Mouse (Mus musculus) stomach, postnatal 0 days (tissue): Measurements from ENCODE around the gene Gm8994. TPM values are rescaled to one million over a fixed set of nuclear protein-coding genes. Genes with fewer than 3 reads are reported as not detected.
A peak's percentile ranks its signal among the peaks of the same experiment; 100 is the strongest.
"Not testable (repeated sequence)": the region's sequence is repeated elsewhere in the genome, so short reads cannot be mapped to it uniquely, and the experiment has no call there.

Source experiments
- ATAC-seq: fragments of 200-750 bp; cut with Nextera tagmentation; 2 replicates; pipeline ENCODE4 v1.8.0; 2017; ENCODE audit not compliant: low FRiP score, low TSS enrichment
- DNase-seq: peaks from one replicate; pipeline ENCODE4 v3.0.0-alpha.2; 2016; ENCODE audit warnings: low spot score
- H3K27ac ChIP-seq: fragments of 300-500 bp; sonication (generic); replicated peaks from 2 replicates; pipeline ENCODE4 v1.5.1; 2014; ENCODE audit warnings: mild to moderate bottlenecking, control low read depth
- H3K27me3 ChIP-seq: fragments of 300-500 bp; sonication (generic); 2 replicates; pipeline ENCODE4 v1.6.1; 2014; ENCODE audit warnings: low read length; ENCODE audit not compliant: control insufficient read depth, insufficient read depth
- H3K36me3 ChIP-seq: fragments of 300-500 bp; sonication (generic); 2 replicates; pipeline ENCODE4 v1.6.1; 2014; ENCODE audit warnings: low read length, mixed read lengths; ENCODE audit not compliant: control insufficient read depth, insufficient read depth
- H3K4me1 ChIP-seq: fragments of 300-500 bp; sonication (generic); replicated peaks from 2 replicates; pipeline ENCODE4 v1.6.1; 2014; ENCODE audit warnings: antibody characterized with exemption; ENCODE audit not compliant: control insufficient read depth, insufficient read depth
- H3K4me2 ChIP-seq: fragments of 300-500 bp; sonication (generic); replicated peaks from 2 replicates; pipeline ENCODE4 v1.6.1; 2014; ENCODE audit warnings: low read depth, mild to moderate bottlenecking, control low read depth, moderate library complexity
- H3K4me3 ChIP-seq: fragments of 300-500 bp; sonication (generic); 2 replicates; pipeline ENCODE4 v1.5.1; 2014; ENCODE audit warnings: low read depth, low read length, control low read depth
- H3K9ac ChIP-seq: fragments of 300-500 bp; sonication (generic); 2 replicates; pipeline ENCODE4 v1.6.1; 2014; ENCODE audit warnings: mild to moderate bottlenecking, low read length, control low read depth, mixed read lengths
- H3K9me3 ChIP-seq: fragments of 300-500 bp; sonication (generic); 2 replicates; pipeline ENCODE4 v1.6.1; 2016; ENCODE audit warnings: low read length; ENCODE audit not compliant: control insufficient read depth
- CTCF ChIP-seq: IDR thresholded peaks from 2 replicates; pipeline ENCODE4 v1.5.1; 2016; ENCODE audit warnings: antibody characterized with exemption, low read depth, mild to moderate bottlenecking, moderate library complexity
- EP300 ChIP-seq: optimal IDR thresholded peaks from 2 replicates; pipeline ENCODE3; 2016; ENCODE audit warnings: antibody characterized with exemption
- whole genome bisulfite sequencing: fragments of 180-500 bp; shearing (Covaris S2); extraction: QIAGEN DNeasy Blood & Tissue Kit; methylation state at CpG from one replicate; pipeline ENCODE4 v1.1.7; 2014; 5-methylcytosine and 5-hydroxymethylcytosine counted together
- polyA plus RNA-seq: library from polyadenylated mRNA; unstranded; fragments of >200 nt; fragmentation: Nextera tagmentation; extraction: Ambion mirVana; gene quantifications from 2 replicates; pipeline ENCODE4 v1.2.1, GENCODE M21; 2015

Gene Gm8994
- polyA plus RNA-seq, 1 experiment from 2014 or later = not detected

DNA sequence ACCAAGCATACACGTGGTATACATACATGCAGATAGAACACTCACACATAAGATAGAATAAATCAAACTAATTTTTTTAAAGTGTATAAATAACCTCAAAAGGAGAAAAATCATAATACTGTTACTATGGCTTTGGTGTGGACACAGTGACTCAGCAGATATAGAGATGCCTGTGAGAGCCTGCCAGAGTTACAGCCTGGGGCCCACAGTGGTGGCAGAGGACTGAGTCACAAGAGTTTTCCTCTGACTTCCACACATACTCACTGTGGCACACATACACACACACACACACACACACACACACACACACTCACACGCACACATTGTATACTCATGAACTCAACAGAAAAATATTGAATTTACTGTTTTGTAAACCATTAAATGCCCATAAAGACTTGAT lies 17.9 kb upstream of the Gm8994 start:
- peak; percentile 28 for DNase-seq
- ATAC-seq = peak; percentile 86
- Histone ChIP-seq H3K9ac (no peak overlapping the region), H3K4me2 (no peak overlapping the region), H3K36me3 (no peaks in the 10 kb centered on the region), H3K9me3 (no peaks in the 10 kb centered on the region), H3K4me1 (no peaks in the 10 kb centered on the region), H3K27ac (no peak overlapping the region), H3K4me3 (no peak overlapping the region), H3K27me3 (no peaks in the 10 kb centered on the region)
- 62% methylated on average over 2 of the region's 2 CpGs for WGBS
- TF ChIP-seq EP300 = no peak
- no peak for TF ChIP-seq CTCF

DNA sequence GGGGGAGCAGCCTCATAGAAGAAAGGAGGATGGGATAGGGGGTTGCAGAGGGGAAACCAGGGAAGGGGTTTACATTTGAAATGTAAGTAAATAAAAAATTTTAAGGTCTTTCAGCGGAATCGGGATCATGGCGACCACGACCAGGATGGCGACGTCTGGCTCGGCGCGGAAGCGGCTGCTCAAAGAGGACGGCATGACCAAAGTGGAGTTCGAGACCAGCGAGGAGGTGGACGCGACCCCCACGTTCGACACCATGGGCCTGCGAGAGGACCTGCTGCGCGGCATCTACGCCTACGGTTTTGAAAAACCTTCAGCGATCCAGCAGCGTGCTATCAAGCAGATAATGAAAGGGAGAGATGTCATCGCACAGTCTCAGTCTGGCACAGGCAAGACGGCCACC lies 1.1 kb downstream of the Gm8994 start:
- H3K27ac ChIP-seq, DNase-seq, ATAC-seq, H3K9ac ChIP-seq, H3K4me1 ChIP-seq, H3K36me3 ChIP-seq, H3K4me3 ChIP-seq, H3K4me2 ChIP-seq, H3K9me3 ChIP-seq, H3K27me3 ChIP-seq: not testable (repeated sequence)
- WGBS = 98% methylated on average over 26 of the region's 26 CpGs

DNA sequence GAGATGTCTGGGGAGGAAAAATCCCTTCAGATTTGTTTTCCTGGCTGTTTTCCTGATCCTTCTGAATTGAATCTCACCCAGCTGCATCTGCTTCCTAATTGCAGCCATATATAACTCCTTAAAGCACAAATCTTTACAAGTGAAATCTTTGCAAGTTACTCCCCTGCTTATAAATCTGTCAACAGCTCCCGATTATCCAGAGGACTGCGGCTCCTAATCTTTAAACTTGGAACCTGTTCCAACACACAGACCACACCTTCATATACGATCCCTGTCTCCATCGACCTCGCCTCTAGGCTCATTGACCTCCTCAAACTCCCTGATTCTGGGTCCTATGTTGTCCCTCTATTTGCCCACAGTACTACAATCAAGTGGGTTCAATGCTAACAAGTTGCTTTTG lies 13.3 kb downstream of the Gm8994 start:
- TF ChIP-seq EP300 (no peak), CTCF (no peak)
- H3K36me3 ChIP-seq = no peaks in the 10 kb centered on the region
- no peak for DNase-seq
- no peaks in the 10 kb centered on the region for H3K9me3 ChIP-seq
- ATAC-seq = no peak
- no peak overlapping the region for H3K4me3 ChIP-seq
- H3K4me2 ChIP-seq = no peak overlapping the region
- H3K9ac ChIP-seq = no peak overlapping the region
- H3K4me1 ChIP-seq = no peaks in the 10 kb centered on the region
- WGBS = 48% methylated on average over 5 of the region's 5 CpGs
- H3K27me3 ChIP-seq = no peaks in the 10 kb centered on the region
- no peak overlapping the region for H3K27ac ChIP-seq

DNA sequence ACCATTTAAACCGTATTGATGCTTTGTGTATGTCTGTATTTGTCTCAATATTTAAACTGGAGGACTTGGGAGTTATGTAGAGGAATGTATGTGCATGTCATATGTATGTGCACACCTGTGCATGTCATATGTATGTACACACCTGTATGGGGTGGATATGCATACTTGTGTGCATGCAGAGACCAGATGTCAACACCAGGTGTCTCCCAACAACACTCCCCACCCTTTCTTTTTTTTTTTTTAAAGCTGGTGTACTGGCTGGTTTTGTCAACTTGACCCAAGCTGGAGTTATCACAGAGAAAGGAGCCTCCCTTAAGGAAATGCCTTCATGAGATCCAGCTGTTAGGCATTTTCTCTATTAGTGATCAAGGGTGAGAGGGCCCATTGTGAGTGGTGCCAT lies 13.8 kb downstream of the Gm8994 start:
- ATAC-seq (no peak), DNase-seq (no peak)
- Histone ChIP-seq H3K27ac (no peak overlapping the region), H3K4me2 (no peak overlapping the region), H3K9ac (no peak overlapping the region), H3K9me3 (no peaks in the 10 kb centered on the region), H3K36me3 (no peaks in the 10 kb centered on the region), H3K27me3 (no peaks in the 10 kb centered on the region), H3K4me3 (no peak overlapping the region), H3K4me1 (no peaks in the 10 kb centered on the region)
- 0 out of 2 replicates have a peak, but pooled peaks have one; percentile 9 for TF ChIP-seq CTCF
- no peak for TF ChIP-seq EP300
- 79% methylated on average over 1 of the region's 1 CpGs for WGBS

DNA sequence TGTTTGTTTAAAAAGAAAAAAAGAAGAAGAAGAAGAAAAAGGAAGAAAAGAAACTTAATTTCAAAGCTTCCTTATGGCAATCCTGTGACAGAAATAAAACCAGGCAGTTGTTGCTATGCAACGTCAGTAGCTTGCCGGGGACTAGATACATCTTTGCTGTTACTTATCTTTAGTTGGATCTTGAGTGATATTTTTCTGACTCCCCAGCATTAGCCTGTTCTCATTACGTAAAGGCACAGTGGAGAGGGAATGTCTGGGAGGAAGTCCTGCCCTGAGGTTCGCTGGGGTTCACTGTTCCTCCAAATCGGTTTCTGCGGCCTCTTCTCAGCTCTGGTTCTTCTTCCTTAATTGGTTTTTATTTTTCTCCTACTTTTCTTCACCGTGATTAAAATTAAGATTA lies 16.5 kb downstream of the Gm8994 start:
- no peaks in the 10 kb centered on the region for H3K9me3 ChIP-seq
- H3K27me3 ChIP-seq = no peaks in the 10 kb centered on the region
- DNase-seq (no peak), ATAC-seq (no peak)
- H3K4me2 ChIP-seq = no peak overlapping the region
- H3K36me3 ChIP-seq = no peaks in the 10 kb centered on the region
- no peaks in the 10 kb centered on the region for H3K4me1 ChIP-seq
- H3K4me3 ChIP-seq = no peak overlapping the region
- H3K27ac ChIP-seq = no peak overlapping the region
- H3K9ac ChIP-seq = no peak overlapping the region
- no peak for TF ChIP-seq EP300
- TF ChIP-seq CTCF = no peak
- 77% methylated on average over 7 of the region's 7 CpGs for WGBS

DNA sequence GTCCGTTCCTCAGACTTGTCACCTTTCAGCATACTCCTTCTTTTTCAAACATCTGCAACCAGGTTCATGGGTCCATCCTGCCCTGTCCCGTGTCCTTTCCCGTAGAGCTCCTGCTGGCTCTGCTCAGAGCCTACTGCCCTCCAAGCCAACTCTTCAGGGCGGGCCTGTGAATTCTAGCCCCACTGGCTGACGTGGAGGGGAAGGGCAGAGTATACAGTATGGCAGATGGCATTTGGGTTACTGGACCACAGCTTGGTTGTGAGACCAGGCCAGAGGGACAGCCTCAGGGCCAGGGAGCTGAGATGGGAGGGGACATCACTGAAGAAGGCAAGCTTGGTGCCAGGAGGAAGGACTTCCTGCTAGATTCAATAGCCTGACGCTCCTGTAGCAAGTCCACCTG lies 17.7 kb downstream of the Gm8994 start:
- TF ChIP-seq CTCF (no peak), EP300 (no peak)
- Histone ChIP-seq H3K9ac (no peak overlapping the region), H3K27me3 (no peaks in the 10 kb centered on the region), H3K36me3 (no peaks in the 10 kb centered on the region), H3K27ac (no peak overlapping the region), H3K4me2 (no peak overlapping the region), H3K9me3 (no peaks in the 10 kb centered on the region), H3K4me1 (no peaks in the 10 kb centered on the region), H3K4me3 (no peak overlapping the region)
- ATAC-seq (no peak), DNase-seq (no peak)
- 82% methylated on average over 6 of the region's 6 CpGs for WGBS
